Mouse (Mus musculus): ENCODE results near the gene Zfp57.
"Not testable (repeated sequence)": the region's sequence is repeated elsewhere in the genome, so short reads cannot be mapped to it uniquely, and the experiment has no call there.

The Zfp57 gene

GRCm38 (mm10) chr17:37000863-37001262 is at the start of gene Zfp57:
Gene Zfp57, plus strand, starts transcription at chr17:37001163.
- DNase-seq (ENCODE audit: low spot score), result no peak

DNA sequence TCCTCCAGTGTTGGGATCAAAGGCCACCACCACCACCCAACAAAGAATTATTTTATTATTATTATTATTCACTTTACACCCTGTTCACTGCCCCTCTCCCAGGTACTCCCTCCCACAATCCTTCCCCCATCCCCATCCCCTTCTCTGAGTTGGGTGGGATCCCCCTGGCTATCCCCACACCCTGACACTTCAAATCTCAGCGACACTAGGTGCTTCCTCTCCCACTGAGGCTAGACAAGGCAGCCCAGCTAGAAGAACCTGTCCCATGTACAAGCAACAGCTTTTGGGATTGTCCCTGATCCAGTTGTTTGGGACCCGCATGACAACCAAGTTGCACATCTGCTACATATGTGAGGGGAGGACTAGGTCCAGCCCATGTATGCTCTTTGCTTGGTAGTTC is 48.3 kb upstream of the Zfp57 start:
- no peak for DNase-seq (ENCODE audit: low spot score)

- no peak for DNase-seq (ENCODE audit: low spot score)
Observed at GRCm38 (mm10) chr17:36953062-36953461, 47.9 kb upstream of the Zfp57 start.

DNA sequence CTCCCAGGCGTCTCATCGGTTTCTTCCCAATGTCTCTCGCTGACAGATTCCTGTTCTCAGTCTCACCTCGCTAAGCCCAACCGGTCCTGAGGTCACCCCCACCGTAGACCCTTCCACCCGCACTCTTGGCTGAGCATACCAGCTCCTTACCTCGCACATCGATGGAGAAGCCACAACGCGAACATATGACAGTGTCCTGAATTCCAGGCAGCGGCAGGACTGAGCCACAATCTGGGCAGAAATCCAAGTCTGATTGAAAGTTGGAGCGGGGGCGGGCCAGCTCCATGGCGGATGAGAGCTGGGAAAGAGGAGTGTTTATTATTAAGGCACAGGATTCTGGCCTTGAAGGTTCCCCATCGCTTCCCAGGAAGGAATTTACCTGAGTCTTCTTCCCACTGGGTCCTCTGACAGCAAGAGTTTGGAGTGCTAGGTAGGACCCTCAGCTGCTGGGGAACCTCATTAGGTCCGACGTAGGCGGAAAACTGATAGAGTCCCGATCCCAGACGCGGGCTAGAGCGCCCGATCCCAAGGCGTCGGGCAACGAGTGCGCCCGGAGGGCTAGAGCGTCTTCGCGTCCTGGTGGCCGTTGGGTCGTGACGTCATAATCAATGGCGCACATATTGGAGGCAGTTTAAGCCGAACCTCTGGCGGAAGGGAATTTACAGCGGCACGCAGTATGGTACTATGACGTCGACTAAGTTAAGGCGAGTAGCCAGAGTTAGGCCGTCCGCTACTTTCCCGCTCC is 42.8 kb upstream of the Zfp57 start, which contains the start of the genes Znrd1 and Znrd1as:
TSS of gene Znrd1 (minus strand) at position 561 of the 745 bp plus-strand sequence.
TSS of gene Znrd1as (plus strand) at position 594 of the 745 bp plus-strand sequence.
- DNase-seq (ENCODE audit: low spot score), result peak; percentile 100

GRCm38 (mm10) chr17:36958884-36959283 is 42.1 kb upstream of the Zfp57 start:
- peak; percentile 43 for DNase-seq (ENCODE audit: low spot score)

DNA sequence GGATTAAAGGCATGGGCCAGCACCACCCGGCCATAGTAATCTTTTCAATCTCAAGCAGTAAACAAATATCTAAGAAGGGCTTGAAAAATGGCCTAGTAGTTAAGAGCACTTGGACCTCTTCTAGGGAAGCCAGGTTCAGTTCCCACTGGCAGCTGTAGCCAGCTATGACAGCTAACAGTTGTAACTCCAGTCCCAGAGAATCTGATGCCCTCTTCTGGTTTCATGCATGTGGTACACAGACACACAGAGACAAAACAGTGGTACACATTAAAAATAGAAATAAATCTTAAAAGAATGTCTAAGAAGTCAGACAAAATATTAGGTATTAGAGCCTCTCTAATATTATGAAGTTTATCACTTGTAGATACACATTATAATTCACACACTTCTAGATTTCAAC is 39.8 kb upstream of the Zfp57 start:
- DNase-seq (ENCODE audit: low spot score), result no peak

GRCm38 (mm10) chr17:36966875-36967274 is 34.1 kb upstream of the Zfp57 start:
- DNase-seq (ENCODE audit: low spot score), result no peak

- no peak for DNase-seq (ENCODE audit: low spot score)
Observed at GRCm38 (mm10) chr17:36970316-36970890, 30.6 kb upstream of the Zfp57 start.

GRCm38 (mm10) chr17:36971172-36971850 is 29.7 kb upstream of the Zfp57 start:
- DNase-seq (ENCODE audit: low spot score), result no peak

DNA sequence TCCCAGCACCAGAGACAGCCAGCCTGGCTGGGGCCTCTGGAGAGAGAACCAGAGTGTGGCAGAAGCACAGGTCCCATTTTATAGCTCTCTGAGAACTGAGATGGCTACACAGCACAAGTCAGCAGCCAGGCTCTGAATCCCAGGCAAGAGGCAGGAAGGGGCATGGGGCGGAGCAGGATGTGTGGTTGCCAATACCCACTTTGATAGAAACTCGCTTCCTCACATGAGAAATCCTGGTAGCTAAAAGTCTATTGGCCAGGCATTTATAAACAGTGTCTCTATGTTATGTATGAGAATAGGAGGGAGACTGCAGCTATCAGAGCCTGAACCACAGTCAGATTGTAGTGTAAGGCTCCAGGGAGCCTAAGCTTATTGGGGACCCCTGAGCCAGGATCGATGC is 28.2 kb upstream of the Zfp57 start:
- no peak for DNase-seq (ENCODE audit: low spot score)

- DNase-seq (ENCODE audit: low spot score), result no peak
Observed at GRCm38 (mm10) chr17:36973271-36973787, 27.6 kb upstream of the Zfp57 start.

DNA sequence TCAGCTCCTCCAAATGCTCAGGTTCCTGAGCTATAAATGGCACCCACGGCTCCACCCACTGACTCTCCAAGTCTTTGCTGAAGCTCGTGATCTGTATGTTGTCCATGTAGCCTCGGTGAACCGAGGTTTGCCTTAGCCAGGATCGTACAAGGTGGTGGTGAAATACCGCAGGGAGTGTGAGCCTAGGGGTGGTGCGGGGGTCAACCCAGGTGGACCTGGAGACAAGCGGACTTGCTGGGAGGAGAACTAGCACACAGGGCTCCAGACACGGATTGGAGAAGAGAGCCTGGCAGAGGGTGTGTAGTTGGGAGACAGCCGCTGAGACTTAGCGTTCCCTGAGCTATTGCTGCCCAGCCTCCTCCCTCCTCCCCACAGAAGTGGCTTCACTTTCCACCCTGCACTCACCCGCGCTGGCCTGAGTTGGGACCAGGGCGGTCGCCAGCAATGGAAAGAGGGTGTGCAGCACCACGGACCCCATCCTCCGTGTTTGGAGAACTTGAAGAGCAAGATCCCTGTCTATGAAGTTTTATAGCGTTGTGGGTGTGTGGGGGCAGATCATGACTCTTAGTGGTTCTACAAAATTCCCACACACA is 19.6 kb upstream of the Zfp57 start, which contains the start of gene 2410137M14Rik:
TSS of gene 2410137M14Rik (minus strand) at position 17 of the 593 bp plus-strand sequence.
- no peak for DNase-seq (ENCODE audit: low spot score)

- no peak for DNase-seq (ENCODE audit: low spot score)
Observed at GRCm38 (mm10) chr17:36981845-36982244, 19.1 kb upstream of the Zfp57 start.

GRCm38 (mm10) chr17:36982253-36983155 is 18.5 kb upstream of the Zfp57 start:
- DNase-seq (ENCODE audit: low spot score), result no peak

- DNase-seq (ENCODE audit: low spot score), result no peak
Observed at GRCm38 (mm10) chr17:36988475-36988874, 12.5 kb upstream of the Zfp57 start.

GRCm38 (mm10) chr17:36989437-36989836 is 11.5 kb upstream of the Zfp57 start, which contains the start of gene H2-M5:
Gene H2-M5, minus strand, starts transcription at chr17:36989537.
- no peak for DNase-seq (ENCODE audit: low spot score)

DNA sequence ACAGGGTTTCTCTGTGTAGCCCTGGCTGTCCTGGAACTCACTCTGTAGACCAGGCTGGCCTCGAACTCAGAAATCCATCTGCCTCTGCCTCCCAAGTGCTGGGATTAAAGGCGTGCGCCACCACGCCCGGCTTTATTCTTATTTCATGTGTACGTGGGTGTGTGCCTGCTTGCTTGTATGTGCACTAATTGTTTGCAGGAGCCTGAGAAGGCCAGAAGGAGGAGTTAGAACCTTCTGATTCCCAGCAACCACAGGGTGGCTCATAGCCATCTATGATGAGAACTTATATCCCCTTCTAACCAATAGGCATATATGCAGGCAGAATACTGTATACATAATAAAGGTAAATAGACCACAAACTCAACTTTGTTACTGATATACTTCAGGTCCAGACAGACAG is 10.3 kb upstream of the Zfp57 start:
- not testable (repeated sequence) for DNase-seq (ENCODE audit: low spot score)

- DNase-seq (ENCODE audit: low spot score), result no peak
Observed at GRCm38 (mm10) chr17:36992336-36993104, 8.4 kb upstream of the Zfp57 start.

- no peak for DNase-seq (ENCODE audit: low spot score)
Observed at GRCm38 (mm10) chr17:36993770-36994325, 7.1 kb upstream of the Zfp57 start.

GRCm38 (mm10) chr17:36994528-36994927 is 6.4 kb upstream of the Zfp57 start:
- no peak for DNase-seq (ENCODE audit: low spot score)

Measured in MN1 (cell line).